Mouse (Mus musculus): ENCODE data around the gene Ar.

GRCm38 (mm10) chrX:98323105-98323504 lies 174.5 kb downstream of the Ar start:
- no peak for TF ChIP-seq POLR2A (IDR thresholded peaks at IDR 0.05; ENCODE audit: control insufficient read depth, extremely low read depth, insufficient read depth, low read length, poor library complexity)
- no peak for TF ChIP-seq CTCF (IDR thresholded peaks at IDR 0.05; ENCODE audit: borderline replicate concordance, control insufficient read depth, extremely low read depth, insufficient read depth, low read length, poor library complexity)

Data from thymus, adult 2 months (tissue).